Mouse (Mus musculus) midbrain, embryonic 11.5 days (tissue): Measurements from ENCODE around the gene Efcab5. TPM values are rescaled to one million over a fixed set of nuclear protein-coding genes. Genes with fewer than 3 reads are reported as not detected.
"Not testable (repeated sequence)": the region's sequence is repeated elsewhere in the genome, so short reads cannot be mapped to it uniquely, and the experiment has no call there.

ENCODE experiments used
- ATAC-seq: fragments of 200-750 bp; cut with Nextera tagmentation; 2 replicates; pipeline ENCODE4 v1.8.0; 2017; ENCODE audit warnings: moderate TSS enrichment, moderate library complexity; ENCODE audit not compliant: low FRiP score
- DNase-seq: peaks from one replicate; pipeline ENCODE4 v3.0.0; 2015; ENCODE audit warnings: low spot score; ENCODE audit errors: missing footprints
- H3K27ac ChIP-seq: fragments of 300-500 bp; sonication (generic); 2 replicates; pipeline ENCODE4 v1.5.1; 2014; ENCODE audit warnings: low read depth, low read length
- H3K27me3 ChIP-seq: fragments of 300-500 bp; sonication (generic); 2 replicates; pipeline ENCODE4 v1.6.1; 2014; ENCODE audit warnings: mild to moderate bottlenecking, low read length, moderate library complexity, mixed read lengths; ENCODE audit not compliant: control insufficient read depth, insufficient read depth
- H3K36me3 ChIP-seq: fragments of 300-500 bp; sonication (generic); 2 replicates; pipeline ENCODE4 v1.6.1; 2014; ENCODE audit warnings: mild to moderate bottlenecking, low read length, moderate library complexity, mixed read lengths; ENCODE audit not compliant: control insufficient read depth, insufficient read depth
- H3K4me1 ChIP-seq: fragments of 300-500 bp; sonication (generic); 2 replicates; pipeline ENCODE4 v1.6.1; 2014; ENCODE audit warnings: low read length; ENCODE audit not compliant: control insufficient read depth, insufficient read depth
- H3K4me2 ChIP-seq: fragments of 300-500 bp; sonication (generic); 2 replicates; pipeline ENCODE4 v1.6.1; 2014; ENCODE audit warnings: mild to moderate bottlenecking, moderate library complexity
- H3K4me3 ChIP-seq: fragments of 300-500 bp; sonication (generic); 2 replicates; pipeline ENCODE4 v1.5.1; 2014; ENCODE audit warnings: low read depth, low read length
- H3K9ac ChIP-seq: fragments of 300-500 bp; sonication (generic); 2 replicates; pipeline ENCODE4 v1.6.1; 2014; ENCODE audit warnings: low read length
- H3K9me3 ChIP-seq: fragments of 300-500 bp; sonication (generic); 2 replicates; pipeline ENCODE4 v1.6.1; 2016; ENCODE audit warnings: low read length; ENCODE audit not compliant: control insufficient read depth
- WGBS: fragments of 180-500 bp; shearing (Covaris S2); extraction: QIAGEN DNeasy Blood & Tissue Kit; methylation state at CpG from one replicate; pipeline ENCODE4 v1.1.7; 2014; 5-methylcytosine and 5-hydroxymethylcytosine counted together
- microRNA counts: library from miRNA; unstranded; fragments of <30 nt; microRNA quantifications from one replicate; lab custom pipeline; 2015
- microRNA-seq: library from miRNA; unstranded; fragments of <30 nt; microRNA quantifications from one replicate; pipeline ENCODE4, GENCODE M21; 2017
- polyA plus RNA-seq: library from polyadenylated mRNA; unstranded; fragments of >200 nt; fragmentation: Nextera tagmentation; extraction: Ambion mirVana; gene quantifications from 2 replicates; pipeline ENCODE4 v1.2.1, GENCODE M21; 2014

Efcab5 gene
- polyA plus RNA-seq, 1 experiment from 2014 or later: 0.25 TPM

- H3K9ac ChIP-seq: peak overlapping the region; percentile 73
- peak overlapping the region; percentile 53 for H3K4me2 ChIP-seq
- H3K4me3 ChIP-seq: peak overlapping the region; percentile 64
- H3K27ac ChIP-seq, H3K27me3 ChIP-seq, ATAC-seq, H3K36me3 ChIP-seq, H3K4me1 ChIP-seq, H3K9me3 ChIP-seq, DNase-seq: not testable (repeated sequence)
- 59% methylated on average over 4 of the region's 4 CpGs for WGBS
These were observed 111.4 kb downstream of the Efcab5 start for GRCm38 (mm10) chr11:77077331-77077730.

GRCm38 (mm10) chr11:77070721-77071120, 118.0 kb downstream of the Efcab5 start:
- no peak overlapping the region for H3K9ac ChIP-seq
- no peaks in the 10 kb centered on the region for H3K27me3 ChIP-seq
- no peak overlapping the region for H3K4me2 ChIP-seq
- DNase-seq (no peak), ATAC-seq (no peak)
- no peaks in the 10 kb centered on the region; the same call in 1 of the 2 replicates for H3K36me3 ChIP-seq
- WGBS: 81% methylated on average over 4 of the region's 4 CpGs
- no peaks in the 10 kb centered on the region for H3K9me3 ChIP-seq
- H3K4me1 ChIP-seq: no peaks in the 10 kb centered on the region
- H3K4me3 ChIP-seq: no peak overlapping the region
- H3K27ac ChIP-seq: no peak overlapping the region

- no peaks in the 10 kb centered on the region for H3K27me3 ChIP-seq
- no peak overlapping the region for H3K4me3 ChIP-seq
- ATAC-seq (no peak), DNase-seq (no peak)
- no peak overlapping the region for H3K27ac ChIP-seq
- no peak overlapping the region for H3K4me2 ChIP-seq
- H3K36me3 ChIP-seq: no peaks in the 10 kb centered on the region
- no peak overlapping the region for H3K9ac ChIP-seq
- H3K9me3 ChIP-seq: no peaks in the 10 kb centered on the region
- H3K4me1 ChIP-seq: no peaks in the 10 kb centered on the region
- 94% methylated on average over 4 of the region's 4 CpGs for WGBS
These were observed 119.9 kb downstream of the Efcab5 start for GRCm38 (mm10) chr11:77068825-77069224.

- Histone ChIP-seq H3K9ac (no peak overlapping the region), H3K4me1 (no peaks in the 10 kb centered on the region), H3K4me2 (no peak overlapping the region), H3K27me3 (no peaks in the 10 kb centered on the region), H3K9me3 (no peaks in the 10 kb centered on the region), H3K27ac (no peak overlapping the region), H3K4me3 (no peak overlapping the region), H3K36me3 (no peaks in the 10 kb centered on the region)
- ATAC-seq (no peak), DNase-seq (no peak)
- WGBS: 97% methylated on average over 2 of the region's 2 CpGs
These were observed 125.4 kb downstream of the Efcab5 start for GRCm38 (mm10) chr11:77063406-77063805.

- Histone ChIP-seq H3K9me3 (no peaks in the 10 kb centered on the region), H3K4me1 (no peaks in the 10 kb centered on the region), H3K27me3 (no peaks in the 10 kb centered on the region), H3K4me2 (no peak overlapping the region), H3K27ac (no peak overlapping the region), H3K4me3 (no peak overlapping the region), H3K36me3 (no peaks in the 10 kb centered on the region), H3K9ac (no peak overlapping the region)
- DNase-seq (no peak), ATAC-seq (no peak)
- WGBS: 83% methylated on average over 5 of the region's 5 CpGs
These were observed 126.8 kb downstream of the Efcab5 start for GRCm38 (mm10) chr11:77061951-77062350.

GRCm38 (mm10) chr11:77042816-77043215, 146.0 kb downstream of the Efcab5 start:
- Histone ChIP-seq H3K36me3 (peaks cover 3% of the 10 kb centered on the region; the same call in 1 of the 2 replicates), H3K4me2 (no peak overlapping the region), H3K27ac (no peak overlapping the region), H3K4me3 (no peak overlapping the region), H3K27me3 (no peaks in the 10 kb centered on the region), H3K4me1 (no peaks in the 10 kb centered on the region), H3K9me3 (no peaks in the 10 kb centered on the region), H3K9ac (no peak overlapping the region)
- ATAC-seq (no peak), DNase-seq (no peak)
- WGBS: 76% methylated on average over 2 of the region's 2 CpGs

- Histone ChIP-seq H3K27me3 (no peaks in the 10 kb centered on the region), H3K27ac (no peak overlapping the region), H3K9ac (no peak overlapping the region), H3K4me3 (no peak overlapping the region), H3K9me3 (no peaks in the 10 kb centered on the region), H3K4me2 (no peak overlapping the region), H3K36me3 (peaks cover 3% of the 10 kb centered on the region; the same call in 1 of the 2 replicates), H3K4me1 (no peaks in the 10 kb centered on the region)
- WGBS: 89% methylated on average over 4 of the region's 4 CpGs
- no peak for DNase-seq
- no peak for ATAC-seq
These were observed 146.9 kb downstream of the Efcab5 start for GRCm38 (mm10) chr11:77041891-77042290.

MicroRNAs within 50 kb of the gene (microRNA counts, 519-probe panel; counts per million panel counts)
- microRNA mmu-miR-423-3p (lab: Ali Mortazavi, UCI): 5,162 counts per million, percentile 60 among the panel's probes with 10 or more counts
- microRNA mmu-miR-423-5p (lab: Ali Mortazavi, UCI): 5,119 counts per million, percentile 57 among the panel's probes with 10 or more counts

Small RNA genes lying within 50 kb of the gene (microRNA-seq; reads per million reads assigned to microRNA genes)
- 4,144 reads per million, percentile 89 among the genes with 10 or more reads in this experiment for gene Mir423

Other genes with a start within 250 kb of the Efcab5 start
- 0.57 TPM in 2 replicates for gene Slc6a4, start 190.4 kb downstream of the Efcab5 start, polyA plus RNA-seq
- gene Nsrp1, start 110.5 kb downstream of the Efcab5 start, polyA plus RNA-seq: 56.2 and 58.2 TPM in 2 replicates
- gene Ssh2, start 27.3 kb upstream of the Efcab5 start, polyA plus RNA-seq: 13.0 and 13.2 TPM in 2 replicates